Mouse (Mus musculus): ENCODE data around the gene Gxylt1. TPM values are rescaled to one million over a fixed set of nuclear protein-coding genes. Genes with fewer than 3 reads are reported as not detected.

Gxylt1 gene
- polyA plus RNA-seq (2014; fragmentation: Illumina TruSeq; extraction: RNeasy Lipid Tissue Mini Kit (QIAGEN cat#74804); ENCODE audit: low read depth, low replicate concordance) = 9.0 TPM

DNA sequence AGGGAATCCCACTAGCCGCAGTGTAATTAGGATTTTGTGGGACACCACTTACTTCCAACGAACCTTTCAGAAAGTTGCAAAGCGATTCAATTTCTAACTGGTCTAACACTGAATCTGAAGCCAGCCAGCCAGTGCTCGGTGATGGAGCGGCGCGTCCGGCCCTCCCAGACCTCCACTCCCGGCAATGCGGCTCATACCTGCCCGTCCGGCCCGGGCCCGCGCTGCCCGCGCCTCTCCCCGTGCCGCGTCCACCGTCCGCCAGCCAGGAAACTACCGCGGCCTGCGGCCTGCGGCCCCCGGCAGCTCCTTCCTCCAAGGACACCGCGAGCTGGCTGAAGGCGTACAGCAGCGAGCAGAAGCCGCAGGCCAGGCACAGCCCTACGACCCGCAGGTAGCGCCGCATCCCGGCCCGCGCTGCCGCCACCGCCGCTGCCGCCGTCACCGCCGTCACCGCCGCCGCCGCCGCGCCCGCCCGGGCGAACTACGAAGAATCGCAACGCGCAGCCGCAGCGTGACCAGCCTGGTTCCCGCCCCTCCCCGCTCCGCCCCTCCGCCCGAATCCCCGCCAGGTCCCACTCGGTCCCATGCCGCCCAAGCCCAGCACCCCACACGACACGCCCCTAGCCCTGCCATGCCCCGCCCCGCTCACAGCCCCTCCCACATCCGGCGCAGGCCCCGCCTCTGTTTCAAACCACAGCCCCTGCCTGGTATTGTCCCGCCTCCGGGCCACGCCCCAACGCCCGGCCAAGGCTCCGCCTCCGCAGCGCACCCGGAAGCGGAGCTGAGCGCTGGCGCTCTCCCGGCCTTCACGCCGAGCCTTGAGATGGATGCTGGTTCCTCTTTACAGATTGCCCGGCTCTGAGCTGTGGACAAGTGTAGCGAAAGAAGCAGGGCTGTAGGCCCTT, at the start of gene Gxylt1:
Gxylt1 (minus strand) TSS at position 501 of the 905 bp plus-strand sequence.

Other genes with a start within 250 kb of the Gxylt1 start
- 41.8 TPM for gene Yaf2, start 61.8 kb upstream of the Gxylt1 start, polyA plus RNA-seq (2014; fragmentation: Illumina TruSeq; extraction: RNeasy Lipid Tissue Mini Kit (QIAGEN cat#74804); ENCODE audit: low read depth, low replicate concordance)
- gene Zcrb1, start 123.2 kb upstream of the Gxylt1 start, polyA plus RNA-seq (2014; fragmentation: Illumina TruSeq; extraction: RNeasy Lipid Tissue Mini Kit (QIAGEN cat#74804); ENCODE audit: low read depth, low replicate concordance) = 117 TPM
- 15.0 TPM for gene Pphln1, start 123.2 kb upstream of the Gxylt1 start, polyA plus RNA-seq (2014; fragmentation: Illumina TruSeq; extraction: RNeasy Lipid Tissue Mini Kit (QIAGEN cat#74804); ENCODE audit: low read depth, low replicate concordance)